Mouse (Mus musculus): ENCODE data around the gene Retreg3.

DNA sequence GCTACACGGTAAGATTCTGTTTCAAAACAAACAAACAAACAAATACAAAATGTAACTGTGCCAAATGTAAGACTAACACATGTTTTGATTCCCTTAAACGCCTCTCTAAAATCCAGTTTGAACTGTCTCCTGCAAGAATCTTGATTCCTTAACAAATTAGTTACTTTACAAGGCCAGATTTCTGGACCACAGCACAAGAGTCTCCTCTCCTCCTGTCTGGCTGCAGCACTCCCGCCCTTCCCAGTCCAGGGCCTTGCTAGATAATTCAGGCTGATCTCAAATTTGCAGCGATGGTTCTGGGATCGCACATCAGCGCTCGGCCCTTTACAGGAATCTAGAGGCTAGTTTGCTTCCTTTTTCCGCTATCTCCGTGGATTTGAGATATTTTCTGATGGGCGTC is 38.0 kb downstream of the Retreg3 start:
- TF ChIP-seq CTCF (IDR thresholded peaks at IDR 0.05; ENCODE audit: borderline replicate concordance, extremely low read depth, insufficient read depth, insufficient read length) (no peak), POLR2A (IDR thresholded peaks at IDR 0.05; ENCODE audit: borderline replicate concordance, extremely low read depth, insufficient read depth, insufficient read length, poor library complexity, severe bottlenecking) (no peak)
